Mouse (Mus musculus): ENCODE results near the gene Slc16a11. TPM values are rescaled to one million over a fixed set of nuclear protein-coding genes. Genes with fewer than 3 reads are reported as not detected.

Gene Slc16a11
- polyA plus RNA-seq, 1 experiment from 2014 or later: 11.2 TPM

- Histone ChIP-seq H3K27me3 (no peaks in the 10 kb centered on the region), H3K27ac (replicated peaks) (no peak overlapping the region), H3K9ac (no peak overlapping the region), H3K4me2 (replicated peaks) (no peak overlapping the region), H3K9me3 (replicated peaks) (no peaks in the 10 kb centered on the region), H3K4me3 (replicated peaks) (no peak overlapping the region), H3K4me1 (no peaks in the 10 kb centered on the region; the same call in 1 of the 2 replicates), H3K36me3 (no peaks in the 10 kb centered on the region)
- WGBS: 39% methylated on average over 5 of the region's 5 CpGs
- no peak for ATAC-seq (ENCODE audit: insufficient number of reproducible peaks, low FRiP score, low TSS enrichment, low read depth)
These were observed 10.9 kb upstream of the Slc16a11 start for GRCm38 (mm10) chr11:70201691-70202090.

- Histone ChIP-seq H3K4me3 (replicated peaks) (no peak overlapping the region), H3K27me3 (0 out of 2 replicates have a peak, but pooled peaks cover 2% of the 10 kb centered on the region), H3K27ac (replicated peaks) (no peak overlapping the region), H3K9me3 (replicated peaks) (no peaks in the 10 kb centered on the region), H3K9ac (no peak overlapping the region), H3K4me1 (no peaks in the 10 kb centered on the region), H3K36me3 (no peaks in the 10 kb centered on the region), H3K4me2 (replicated peaks) (no peak overlapping the region)
- ATAC-seq (ENCODE audit: insufficient number of reproducible peaks, low FRiP score, low TSS enrichment, low read depth): no peak
- 62% methylated on average over 2 of the region's 2 CpGs for WGBS
These were observed 5.8 kb upstream of the Slc16a11 start for GRCm38 (mm10) chr11:70206801-70207200.

- no peaks in the 10 kb centered on the region for H3K36me3 ChIP-seq
- H3K4me2 ChIP-seq (replicated peaks): no peak overlapping the region
- no peak overlapping the region for H3K27ac ChIP-seq (replicated peaks)
- 81% methylated on average over 7 of the region's 7 CpGs for WGBS
- no peak overlapping the region for H3K9ac ChIP-seq
- no peak overlapping the region for H3K4me3 ChIP-seq (replicated peaks)
- H3K4me1 ChIP-seq: no peaks in the 10 kb centered on the region
- 0 out of 2 replicates have a peak, but pooled peaks cover 7% of the 10 kb centered on the region for H3K27me3 ChIP-seq
- ATAC-seq (ENCODE audit: insufficient number of reproducible peaks, low FRiP score, low TSS enrichment, low read depth): no peak
- H3K9me3 ChIP-seq (replicated peaks): no peaks in the 10 kb centered on the region
These were observed 5.3 kb upstream of the Slc16a11 start for GRCm38 (mm10) chr11:70207283-70207682.

GRCm38 (mm10) chr11:70208778-70209388 lies 3.7 kb upstream of the Slc16a11 start:
- H3K27ac ChIP-seq (replicated peaks): no peak overlapping the region
- H3K27me3 ChIP-seq: peaks cover 21% of the 10 kb centered on the region
- no peak overlapping the region for H3K4me2 ChIP-seq (replicated peaks)
- H3K9me3 ChIP-seq (replicated peaks): no peaks in the 10 kb centered on the region
- H3K4me1 ChIP-seq: peaks cover 4% of the 10 kb centered on the region
- ATAC-seq (ENCODE audit: insufficient number of reproducible peaks, low FRiP score, low TSS enrichment, low read depth): no peak
- H3K36me3 ChIP-seq: no peaks in the 10 kb centered on the region
- 68% methylated on average over 5 of the region's 5 CpGs for WGBS
- H3K9ac ChIP-seq: no peak overlapping the region
- H3K4me3 ChIP-seq (replicated peaks): no peak overlapping the region

GRCm38 (mm10) chr11:70210681-70211080 lies 1.9 kb upstream of the Slc16a11 start:
- no peaks in the 10 kb centered on the region for H3K36me3 ChIP-seq
- H3K9me3 ChIP-seq (replicated peaks): no peaks in the 10 kb centered on the region
- no peak overlapping the region for H3K27ac ChIP-seq (replicated peaks)
- H3K4me2 ChIP-seq (replicated peaks): no peak overlapping the region
- 78% methylated on average over 2 of the region's 2 CpGs for WGBS
- no peak overlapping the region for H3K4me3 ChIP-seq (replicated peaks)
- peaks cover 22% of the 10 kb centered on the region for H3K4me1 ChIP-seq
- H3K27me3 ChIP-seq: peaks cover 39% of the 10 kb centered on the region
- H3K9ac ChIP-seq: no peak overlapping the region
- ATAC-seq (ENCODE audit: insufficient number of reproducible peaks, low FRiP score, low TSS enrichment, low read depth): no peak

GRCm38 (mm10) chr11:70211972-70212371 lies 580 bp upstream of the Slc16a11 start:
- no peak overlapping the region for H3K4me3 ChIP-seq (replicated peaks)
- H3K9ac ChIP-seq: no peak overlapping the region
- 64% methylated on average over 6 of the region's 6 CpGs for WGBS
- peaks cover 52% of the 10 kb centered on the region for H3K27me3 ChIP-seq
- H3K9me3 ChIP-seq (replicated peaks): no peaks in the 10 kb centered on the region
- H3K4me2 ChIP-seq (replicated peaks): no peak overlapping the region
- no peak for ATAC-seq (ENCODE audit: insufficient number of reproducible peaks, low FRiP score, low TSS enrichment, low read depth)
- H3K4me1 ChIP-seq: peaks cover 23% of the 10 kb centered on the region
- 0 out of 2 replicates have a peak, but pooled peaks cover 2% of the 10 kb centered on the region for H3K36me3 ChIP-seq
- H3K27ac ChIP-seq (replicated peaks): no peak overlapping the region

- Histone ChIP-seq H3K4me3 (replicated peaks) (no peak overlapping the region), H3K9ac (no peak overlapping the region), H3K9me3 (replicated peaks) (no peaks in the 10 kb centered on the region), H3K4me1 (peaks cover 23% of the 10 kb centered on the region), H3K27me3 (peaks cover 58% of the 10 kb centered on the region), H3K4me2 (replicated peaks) (no peak overlapping the region), H3K27ac (replicated peaks) (no peak overlapping the region), H3K36me3 (0 out of 2 replicates have a peak, but pooled peaks cover 8% of the 10 kb centered on the region)
- no peak for ATAC-seq (ENCODE audit: insufficient number of reproducible peaks, low FRiP score, low TSS enrichment, low read depth)
- 8% methylated on average over 9 of the region's 9 CpGs for WGBS
These were observed 344 bp downstream of the Slc16a11 start for GRCm38 (mm10) chr11:70212896-70213295.

GRCm38 (mm10) chr11:70213736-70214135 lies 1.2 kb downstream of the Slc16a11 start:
- WGBS: 4% methylated on average over 26 of the region's 26 CpGs
- Histone ChIP-seq H3K4me1 (peaks cover 26% of the 10 kb centered on the region), H3K27ac (replicated peaks) (no peak overlapping the region), H3K36me3 (0 out of 2 replicates have a peak, but pooled peaks cover 8% of the 10 kb centered on the region), H3K9ac (no peak overlapping the region), H3K9me3 (replicated peaks) (no peaks in the 10 kb centered on the region), H3K27me3 (peaks cover 58% of the 10 kb centered on the region), H3K4me2 (replicated peaks) (peak overlapping the region; percentile 77), H3K4me3 (replicated peaks) (peak overlapping the region; percentile 40)
- no peak for ATAC-seq (ENCODE audit: insufficient number of reproducible peaks, low FRiP score, low TSS enrichment, low read depth)

- Histone ChIP-seq H3K36me3 (0 out of 2 replicates have a peak, but pooled peaks cover 8% of the 10 kb centered on the region), H3K4me2 (replicated peaks) (peak overlapping the region; percentile 77), H3K4me1 (peaks cover 32% of the 10 kb centered on the region), H3K9ac (peak overlapping the region; percentile 26; the same call in 1 of the 2 replicates), H3K27me3 (peaks cover 58% of the 10 kb centered on the region), H3K9me3 (replicated peaks) (no peaks in the 10 kb centered on the region), H3K4me3 (replicated peaks) (peak overlapping the region; percentile 40), H3K27ac (replicated peaks) (no peak overlapping the region)
- WGBS: under 1% methylated on average over 46 of the region's 46 CpGs
- no peak for ATAC-seq (ENCODE audit: insufficient number of reproducible peaks, low FRiP score, low TSS enrichment, low read depth)
These were observed 1.8 kb downstream of the Slc16a11 start for GRCm38 (mm10) chr11:70214191-70214855.

- no peak overlapping the region for H3K9ac ChIP-seq
- 0 out of 2 replicates have a peak, but pooled peaks cover 8% of the 10 kb centered on the region for H3K36me3 ChIP-seq
- no peaks in the 10 kb centered on the region for H3K9me3 ChIP-seq (replicated peaks)
- no peak for ATAC-seq (ENCODE audit: insufficient number of reproducible peaks, low FRiP score, low TSS enrichment, low read depth)
- H3K27ac ChIP-seq (replicated peaks): no peak overlapping the region
- H3K4me3 ChIP-seq (replicated peaks): peak overlapping the region; percentile 40
- peak overlapping the region; percentile 77 for H3K4me2 ChIP-seq (replicated peaks)
- H3K4me1 ChIP-seq: peaks cover 32% of the 10 kb centered on the region
- whole genome bisulfite sequencing: 5% methylated on average over 18 of the region's 18 CpGs
- peaks cover 58% of the 10 kb centered on the region for H3K27me3 ChIP-seq
These were observed 2.3 kb downstream of the Slc16a11 start for GRCm38 (mm10) chr11:70214856-70215209.

- Histone ChIP-seq H3K4me3 (replicated peaks) (peak overlapping the region; percentile 40; the same call in 1 of the 2 replicates), H3K9me3 (replicated peaks) (no peaks in the 10 kb centered on the region), H3K4me2 (replicated peaks) (no peak overlapping the region), H3K36me3 (0 out of 2 replicates have a peak, but pooled peaks cover 8% of the 10 kb centered on the region), H3K9ac (no peak overlapping the region), H3K4me1 (peaks cover 37% of the 10 kb centered on the region), H3K27ac (replicated peaks) (no peak overlapping the region), H3K27me3 (peaks cover 58% of the 10 kb centered on the region)
- no peak for ATAC-seq (ENCODE audit: insufficient number of reproducible peaks, low FRiP score, low TSS enrichment, low read depth)
- WGBS: 11% methylated on average over 22 of the region's 22 CpGs
These were observed 2.7 kb downstream of the Slc16a11 start for GRCm38 (mm10) chr11:70215301-70215700.

Measured in embryonic facial prominence, embryonic 15.5 days (tissue).